Mouse (Mus musculus) midbrain, postnatal 0 days (tissue): ENCODE measurements around the gene Ccdc155. TPM values are rescaled to one million over a fixed set of nuclear protein-coding genes. Genes with fewer than 3 reads are reported as not detected.
"Not testable (repeated sequence)": the region's sequence is repeated elsewhere in the genome, so short reads cannot be mapped to it uniquely, and the experiment has no call there.

Source experiments
- ATAC-seq: fragments of 200-750 bp; cut with Nextera tagmentation; 2 replicates; pipeline ENCODE4 v1.8.0; 2017; ENCODE audit warnings: moderate number of reproducible peaks, mild to moderate bottlenecking, moderate TSS enrichment, moderate library complexity; ENCODE audit not compliant: low FRiP score
- DNase-seq: peaks from one replicate; pipeline ENCODE4 v3.0.0-alpha.2; 2015; ENCODE audit warnings: low spot score
- H3K27ac ChIP-seq: fragments of 300-500 bp; sonication (generic); 2 replicates; pipeline ENCODE4 v1.5.1; 2014; ENCODE audit warnings: low read depth, mild to moderate bottlenecking, low read length, mixed read lengths
- H3K27me3 ChIP-seq: fragments of 300-500 bp; sonication (generic); 2 replicates; pipeline ENCODE4 v1.6.1; 2014; ENCODE audit warnings: low read length, control low read depth, mixed read lengths; ENCODE audit not compliant: insufficient read depth
- H3K36me3 ChIP-seq: fragments of 300-500 bp; sonication (generic); 2 replicates; pipeline ENCODE4 v1.6.1; 2014; ENCODE audit warnings: low read length, control low read depth, mixed read lengths; ENCODE audit not compliant: insufficient read depth
- H3K4me1 ChIP-seq: fragments of 300-500 bp; sonication (generic); 2 replicates; pipeline ENCODE4 v1.6.1; 2014; ENCODE audit warnings: mild to moderate bottlenecking, control low read depth, antibody characterized with exemption, low read length, mixed read lengths; ENCODE audit not compliant: insufficient read depth
- H3K4me2 ChIP-seq: fragments of 300-500 bp; sonication (generic); 2 replicates; pipeline ENCODE4 v1.6.1; 2014; ENCODE audit warnings: low read depth, mild to moderate bottlenecking, low read length, mixed read lengths; ENCODE audit not compliant: poor library complexity, severe bottlenecking
- H3K4me3 ChIP-seq: fragments of 300-500 bp; sonication (generic); 2 replicates; pipeline ENCODE4 v1.5.1; 2014; ENCODE audit warnings: low read depth, mild to moderate bottlenecking, low read length, moderate library complexity
- H3K9ac ChIP-seq: fragments of 300-500 bp; sonication (generic); replicated peaks from 2 replicates; pipeline ENCODE4 v1.6.1; 2014; ENCODE audit warnings: mild to moderate bottlenecking, low read length, moderate library complexity, mixed read lengths; ENCODE audit not compliant: poor library complexity, severe bottlenecking
- H3K9me3 ChIP-seq: fragments of 300-500 bp; sonication (generic); 2 replicates; pipeline ENCODE4 v1.6.1; 2016; ENCODE audit warnings: low read length, control low read depth
- CTCF ChIP-seq: IDR thresholded peaks from 2 replicates; pipeline ENCODE4 v1.5.1; 2016; ENCODE audit warnings: antibody characterized with exemption, mild to moderate bottlenecking
- WGBS: fragments of 180-500 bp; shearing (Covaris S2); extraction: QIAGEN DNeasy Blood & Tissue Kit; methylation state at CpG from one replicate; pipeline ENCODE4 v1.1.7; 2014; 5-methylcytosine and 5-hydroxymethylcytosine counted together
- polyA plus RNA-seq: library from polyadenylated mRNA; unstranded; fragments of >200 nt; fragmentation: Nextera tagmentation; extraction: Ambion mirVana; gene quantifications from 2 replicates; pipeline ENCODE4 v1.2.1, GENCODE M21; 2015
- total RNA-seq: library from RNA; depleted of rRNA; stranded (reverse); fragments of >200 nt; gene quantifications from 2 replicates; pipeline ENCODE4 v1.2.3, GENCODE M21; 2014

Gene Ccdc155
- total and polyA plus RNA-seq, 2 experiments from 2014 or later: 0.32 to 0.38 TPM

DNA sequence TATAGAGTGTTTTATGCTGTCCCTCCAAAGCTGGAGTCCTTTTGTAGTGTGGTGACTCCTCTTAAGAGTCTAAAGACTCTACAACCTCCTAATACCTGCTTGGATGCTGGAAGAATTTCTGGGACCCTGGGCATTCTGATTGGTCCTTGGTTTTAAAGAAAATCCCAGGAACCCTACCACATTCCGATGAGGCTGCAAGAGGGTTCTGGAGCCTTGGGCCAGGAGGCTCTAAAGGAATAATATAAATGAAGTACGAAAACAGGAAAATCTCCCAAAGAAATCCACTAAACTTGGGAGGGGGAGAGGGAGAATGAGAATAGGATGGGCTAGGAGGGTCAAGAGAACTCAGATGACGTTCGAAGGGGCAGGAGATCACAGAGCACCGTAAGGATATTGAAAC lies 51.1 kb downstream of the Ccdc155 start:
- DNase-seq (no peak), ATAC-seq (no peak)
- Histone ChIP-seq H3K27ac (peak overlapping the region; percentile 94), H3K36me3 (peaks cover 12% of the 10 kb centered on the region; the same call in 1 of the 2 replicates), H3K9ac (peak overlapping the region; percentile 77), H3K27me3 (no peaks in the 10 kb centered on the region), H3K4me2 (peak overlapping the region; percentile 69), H3K4me1 (no peaks in the 10 kb centered on the region), H3K4me3 (peak overlapping the region; percentile 58), H3K9me3 (no peaks in the 10 kb centered on the region)
- TF ChIP-seq CTCF: no peak
- 2% methylated on average over 5 of the region's 5 CpGs for WGBS

DNA sequence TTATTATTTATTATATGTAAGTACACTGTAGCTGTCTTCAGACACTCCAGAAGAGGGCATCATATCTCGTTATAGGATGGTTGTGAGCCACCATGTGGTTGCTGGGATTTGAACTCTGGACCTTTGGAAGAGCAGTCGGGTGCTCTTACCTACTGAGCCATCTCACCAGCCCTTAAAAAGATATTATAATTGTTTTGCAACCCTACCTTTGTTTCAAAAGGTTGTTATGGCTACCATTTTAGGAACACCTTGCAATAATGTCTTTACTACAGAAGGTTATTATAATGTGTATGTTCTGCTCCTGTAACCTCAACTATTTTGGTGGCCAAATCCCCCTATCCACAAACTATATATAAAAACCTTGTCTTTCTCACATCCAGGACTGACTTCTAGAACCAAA lies 51.6 kb downstream of the Ccdc155 start:
- H3K4me3 ChIP-seq, H3K4me1 ChIP-seq, DNase-seq, H3K27ac ChIP-seq, H3K9me3 ChIP-seq, ATAC-seq, H3K36me3 ChIP-seq, H3K27me3 ChIP-seq, H3K9ac ChIP-seq, H3K4me2 ChIP-seq: not testable (repeated sequence)
- 84% methylated on average over 2 of the region's 2 CpGs for WGBS

DNA sequence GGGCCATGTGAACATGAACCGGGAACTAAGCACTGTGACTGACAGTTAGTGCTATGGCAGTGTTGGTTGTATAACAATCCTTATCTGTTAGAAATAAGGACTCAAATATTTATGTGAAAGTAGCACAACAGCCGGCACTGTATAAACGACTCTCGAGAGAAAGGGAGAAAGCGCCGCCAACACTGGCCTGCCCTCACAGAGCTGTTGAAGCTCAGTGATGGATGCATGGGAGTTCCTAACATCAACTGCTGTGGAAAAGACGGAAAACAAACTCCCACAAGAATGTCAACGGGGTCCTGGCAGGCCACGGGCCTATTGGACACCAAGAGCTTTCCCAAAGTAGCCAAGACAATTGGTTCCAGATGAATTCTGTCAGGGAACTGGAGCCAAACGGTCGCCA lies 53.4 kb downstream of the Ccdc155 start:
- no peaks in the 10 kb centered on the region for H3K4me1 ChIP-seq
- no peak overlapping the region for H3K4me2 ChIP-seq
- no peak overlapping the region for H3K27ac ChIP-seq
- no peak for TF ChIP-seq CTCF
- H3K27me3 ChIP-seq: no peaks in the 10 kb centered on the region
- no peaks in the 10 kb centered on the region for H3K9me3 ChIP-seq
- no peak overlapping the region for H3K9ac ChIP-seq
- no peak overlapping the region for H3K4me3 ChIP-seq
- ATAC-seq (no peak), DNase-seq (no peak)
- H3K36me3 ChIP-seq: 0 out of 2 replicates have a peak, but pooled peaks cover 2% of the 10 kb centered on the region
- 68% methylated on average over 11 of the region's 11 CpGs for WGBS

DNA sequence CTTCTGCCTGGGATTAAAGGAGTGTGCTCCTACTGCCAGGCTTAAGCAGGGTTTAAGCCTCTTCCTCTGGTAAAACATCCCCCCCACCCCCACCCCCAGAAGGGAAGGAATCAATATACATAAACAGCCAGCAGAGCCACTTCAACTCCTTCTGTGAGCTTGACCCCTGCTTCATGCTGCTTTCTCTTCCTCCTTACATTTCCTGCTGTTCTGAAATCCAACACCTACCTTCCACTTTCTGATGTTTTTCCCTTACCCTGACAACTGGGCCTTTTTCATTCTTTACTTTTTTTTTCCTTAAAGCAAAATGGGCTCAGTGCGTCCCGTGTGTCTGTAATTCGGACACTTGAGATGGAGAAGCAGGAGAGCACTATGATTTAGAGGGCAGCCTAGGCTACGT lies 54.4 kb downstream of the Ccdc155 start:
- TF ChIP-seq CTCF: no peak
- H3K27me3 ChIP-seq: no peaks in the 10 kb centered on the region
- peaks cover 5% of the 10 kb centered on the region; the same call in 1 of the 2 replicates for H3K36me3 ChIP-seq
- H3K4me2 ChIP-seq: no peak overlapping the region
- no peaks in the 10 kb centered on the region for H3K4me1 ChIP-seq
- DNase-seq (no peak), ATAC-seq (no peak)
- no peak overlapping the region for H3K4me3 ChIP-seq
- H3K9ac ChIP-seq: no peak overlapping the region
- WGBS: 62% methylated on average over 4 of the region's 4 CpGs
- no peak overlapping the region for H3K27ac ChIP-seq
- H3K9me3 ChIP-seq: no peaks in the 10 kb centered on the region

DNA sequence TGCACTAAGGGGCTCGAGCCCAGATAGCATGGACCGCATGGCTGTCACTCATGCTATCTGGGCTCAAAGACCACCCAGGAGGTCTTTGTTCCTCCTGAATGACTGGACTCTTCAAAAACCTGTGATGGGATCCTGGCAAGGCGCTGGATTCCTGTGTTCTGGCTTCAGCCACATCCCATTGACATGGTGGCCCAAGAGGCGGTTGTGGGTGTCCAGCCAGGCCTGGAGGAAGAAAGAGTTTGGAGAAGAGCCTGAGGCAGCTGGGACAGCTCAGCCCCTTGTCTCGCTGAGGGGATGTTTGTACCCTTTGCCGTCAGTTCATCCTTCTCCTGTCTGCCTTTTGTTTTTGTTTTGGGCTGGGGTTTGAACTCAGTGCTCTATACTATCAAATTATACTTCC lies 55.1 kb downstream of the Ccdc155 start:
- no peaks in the 10 kb centered on the region for H3K27me3 ChIP-seq
- DNase-seq (no peak), ATAC-seq (no peak)
- peaks cover 5% of the 10 kb centered on the region; the same call in 1 of the 2 replicates for H3K36me3 ChIP-seq
- 29% methylated on average over 6 of the region's 6 CpGs for WGBS
- H3K9ac ChIP-seq: 0 out of 2 replicates have a peak overlapping the region, but pooled peaks have one; percentile 3
- no peaks in the 10 kb centered on the region for H3K9me3 ChIP-seq
- H3K4me3 ChIP-seq: no peak overlapping the region
- no peaks in the 10 kb centered on the region for H3K4me1 ChIP-seq
- H3K4me2 ChIP-seq: no peak overlapping the region
- TF ChIP-seq CTCF: no peak
- no peak overlapping the region for H3K27ac ChIP-seq

DNA sequence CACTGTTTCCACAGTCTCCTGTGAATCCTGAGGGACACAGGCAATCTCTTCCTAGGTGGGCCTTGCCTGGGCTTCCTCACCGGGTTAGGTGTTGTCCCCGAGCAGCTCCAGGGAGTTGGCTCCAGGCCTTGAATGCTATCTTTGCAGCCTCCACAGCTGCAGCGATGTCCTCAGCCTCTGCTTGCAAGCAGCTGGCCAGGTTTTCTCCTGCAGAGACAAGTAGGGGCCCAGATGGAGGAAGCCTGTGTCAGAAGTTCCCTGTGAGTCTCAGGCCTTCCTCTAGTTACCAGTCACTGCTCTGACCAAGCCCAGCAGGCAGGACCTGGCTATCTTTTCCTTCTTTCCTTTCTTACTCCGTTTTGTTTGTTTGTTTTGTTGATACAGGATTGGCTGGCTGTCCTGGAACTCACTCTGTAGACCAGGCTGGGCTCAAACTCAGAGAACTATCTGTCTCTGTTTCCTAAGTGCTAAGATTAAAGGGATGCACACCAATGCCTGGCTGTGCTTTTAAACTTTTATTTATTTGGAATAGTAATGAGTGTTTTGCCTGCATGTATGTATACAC lies 56.1 kb downstream of the Ccdc155 start:
- Histone ChIP-seq H3K4me1 (no peaks in the 10 kb centered on the region), H3K27me3 (no peaks in the 10 kb centered on the region), H3K4me3 (no peak overlapping the region), H3K9ac (no peak overlapping the region), H3K4me2 (no peak overlapping the region), H3K36me3 (peaks cover 5% of the 10 kb centered on the region; the same call in 1 of the 2 replicates), H3K9me3 (no peaks in the 10 kb centered on the region), H3K27ac (no peak overlapping the region)
- DNase-seq (no peak), ATAC-seq (no peak)
- 64% methylated on average over 4 of the region's 4 CpGs for WGBS
- TF ChIP-seq CTCF: no peak
